Mouse (Mus musculus): ENCODE data around the gene Abcb10.

GRCm38 (mm10) chr8:123999568-123999967, 16.6 kb upstream of the Abcb10 start:
- TF ChIP-seq POLR2A (IDR thresholded peaks at IDR 0.05; ENCODE audit: control insufficient read depth, low read depth, low read length): no peak
- TF ChIP-seq CTCF (IDR thresholded peaks at IDR 0.05; ENCODE audit: control insufficient read depth, insufficient read depth, insufficient replicate concordance, low read depth, low read length): no peak
